Mouse (Mus musculus) lung, adult 2 months (tissue): ENCODE results near the gene Trappc2l. TPM values are rescaled to one million over a fixed set of nuclear protein-coding genes. Genes with fewer than 3 reads are reported as not detected.
A peak's percentile ranks its signal among the peaks of the same experiment; 100 is the strongest.

Experiments
- DNase-seq: peaks from one replicate; pipeline ENCODE4 v3.0.0; 2022
- H3K4me1 ChIP-seq: fragments of 200-500 bp; 2 replicates; pipeline ENCODE4 v1.6.1; 2011; ENCODE audit warnings: low read length; ENCODE audit not compliant: control insufficient read depth, insufficient read depth
- H3K4me3 ChIP-seq: fragments of 200-500 bp; replicated peaks from 2 replicates; pipeline ENCODE3; 2011; ENCODE audit warnings: low read depth, mild to moderate bottlenecking, control low read depth, low read length; ENCODE audit errors: extremely low read depth
- CTCF ChIP-seq: fragments of 200-500 bp; IDR thresholded peaks from 2 replicates; pipeline ENCODE4 v1.5.1; 2011; ENCODE audit warnings: mild to moderate bottlenecking, low read length, control low read depth; ENCODE audit not compliant: insufficient read depth
- POLR2A ChIP-seq: fragments of 200-500 bp; IDR thresholded peaks from 2 replicates; pipeline ENCODE4 v1.6.1; 2011; ENCODE audit warnings: low read depth, mild to moderate bottlenecking, control low read depth, low read length, borderline replicate concordance; ENCODE audit errors: extremely low read depth
- WGBS: fragments of 180-500 bp; shearing (Covaris S2); methylation state at CpG from one replicate; pipeline ENCODE4 v1.1.7; 2018; 5-methylcytosine and 5-hydroxymethylcytosine counted together
- polyA plus RNA-seq: library from polyadenylated mRNA; depleted of rRNA; stranded (reverse); fragments of >200 nt; gene quantifications from 2 replicates; pipeline ENCODE4 v1.2.3, GENCODE M21; 2012

Trappc2l gene
- polyA plus RNA-seq, 1 experiment = 162 TPM

- Histone ChIP-seq H3K4me1 (no peaks in the 10 kb centered on the region), H3K4me3 (no peak overlapping the region)
- WGBS = 91% methylated on average over 9 of the region's 9 CpGs
- DNase-seq = no peak
- TF ChIP-seq CTCF = no peak
- TF ChIP-seq POLR2A = no peak
Observed at GRCm38 (mm10) chr8:122600666-122601065, 10.8 kb upstream of the Trappc2l start.

DNA sequence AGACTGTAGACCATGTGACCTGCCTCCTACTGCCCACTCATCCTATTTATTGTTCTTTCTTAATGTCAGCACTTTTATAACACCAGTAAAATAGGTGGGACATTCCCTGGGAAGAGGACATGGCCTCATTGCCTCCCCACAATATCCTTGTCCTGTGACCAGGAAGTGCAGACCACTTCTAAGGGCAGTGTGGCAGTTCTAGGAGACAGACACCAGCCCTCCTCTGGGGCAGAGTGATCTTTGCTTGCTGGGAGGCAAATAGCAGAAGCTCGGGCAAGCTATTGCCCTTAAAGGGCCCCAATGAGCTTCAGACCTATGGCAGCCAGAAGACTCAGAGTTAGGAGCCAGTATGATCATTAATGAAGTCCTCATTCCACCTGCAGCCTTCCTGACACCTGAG, 6.8 kb upstream of the Trappc2l start:
- TF ChIP-seq CTCF (no peak), POLR2A (no peak)
- WGBS = 47% methylated on average over 1 of the region's 1 CpGs
- no peak for DNase-seq
- no peaks in the 10 kb centered on the region for H3K4me1 ChIP-seq
- H3K4me3 ChIP-seq = no peak overlapping the region

DNA sequence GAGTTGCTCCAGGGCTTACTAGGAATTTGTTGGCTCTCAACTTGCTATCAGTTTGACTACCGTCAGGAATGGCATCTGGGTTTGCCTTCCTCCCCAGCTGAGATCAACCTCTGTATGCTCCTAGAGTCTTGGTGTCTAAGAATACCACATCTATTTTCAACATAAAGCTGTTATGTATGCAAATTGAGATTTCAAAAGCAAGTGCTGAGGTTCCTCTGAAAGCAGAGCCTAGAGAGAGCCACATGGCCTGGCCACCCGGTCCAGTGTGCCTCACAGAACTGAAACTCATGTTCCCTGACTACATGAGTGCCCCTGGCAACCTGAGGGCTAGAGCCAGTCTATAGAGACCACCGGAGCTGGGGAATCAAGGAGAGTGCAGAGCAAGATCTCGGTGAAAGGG, 6.1 kb upstream of the Trappc2l start:
- DNase-seq = no peak
- TF ChIP-seq POLR2A (no peak), CTCF (no peak)
- Histone ChIP-seq H3K4me3 (no peak overlapping the region), H3K4me1 (no peaks in the 10 kb centered on the region)
- 75% methylated on average over 4 of the region's 4 CpGs for WGBS

- TF ChIP-seq POLR2A (no peak), CTCF (no peak)
- 84% methylated on average over 11 of the region's 12 CpGs for WGBS
- no peak overlapping the region for H3K4me3 ChIP-seq
- no peak for DNase-seq
- H3K4me1 ChIP-seq = peaks cover 5% of the 10 kb centered on the region; the same call in 1 of the 2 replicates
Observed at GRCm38 (mm10) chr8:122606810-122607209, 4.6 kb upstream of the Trappc2l start.

DNA sequence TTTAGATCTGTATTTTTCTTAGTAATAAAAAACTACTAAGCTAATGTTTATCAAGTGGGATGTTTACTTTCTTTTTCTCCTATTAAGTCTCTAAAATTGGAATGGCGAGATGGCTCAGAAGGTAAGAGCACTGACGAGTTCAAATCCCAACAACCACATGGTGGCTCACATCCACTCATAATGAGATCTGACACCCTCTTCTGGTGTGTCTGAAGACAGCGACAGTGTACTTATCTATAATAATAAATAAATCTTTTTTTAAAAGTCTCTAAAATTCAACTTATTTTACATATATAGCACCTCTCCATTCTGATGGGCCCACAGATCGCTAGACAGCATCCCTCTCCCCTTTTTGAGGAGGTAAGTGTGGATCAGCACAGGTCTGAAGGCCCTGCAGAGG, 1.2 kb upstream of the Trappc2l start:
- TF ChIP-seq POLR2A = no peak
- no peak for TF ChIP-seq CTCF
- DNase-seq = no peak
- Histone ChIP-seq H3K4me3 (no peak overlapping the region), H3K4me1 (peaks cover 12% of the 10 kb centered on the region)
- 60% methylated on average over 4 of the region's 4 CpGs for WGBS

DNA sequence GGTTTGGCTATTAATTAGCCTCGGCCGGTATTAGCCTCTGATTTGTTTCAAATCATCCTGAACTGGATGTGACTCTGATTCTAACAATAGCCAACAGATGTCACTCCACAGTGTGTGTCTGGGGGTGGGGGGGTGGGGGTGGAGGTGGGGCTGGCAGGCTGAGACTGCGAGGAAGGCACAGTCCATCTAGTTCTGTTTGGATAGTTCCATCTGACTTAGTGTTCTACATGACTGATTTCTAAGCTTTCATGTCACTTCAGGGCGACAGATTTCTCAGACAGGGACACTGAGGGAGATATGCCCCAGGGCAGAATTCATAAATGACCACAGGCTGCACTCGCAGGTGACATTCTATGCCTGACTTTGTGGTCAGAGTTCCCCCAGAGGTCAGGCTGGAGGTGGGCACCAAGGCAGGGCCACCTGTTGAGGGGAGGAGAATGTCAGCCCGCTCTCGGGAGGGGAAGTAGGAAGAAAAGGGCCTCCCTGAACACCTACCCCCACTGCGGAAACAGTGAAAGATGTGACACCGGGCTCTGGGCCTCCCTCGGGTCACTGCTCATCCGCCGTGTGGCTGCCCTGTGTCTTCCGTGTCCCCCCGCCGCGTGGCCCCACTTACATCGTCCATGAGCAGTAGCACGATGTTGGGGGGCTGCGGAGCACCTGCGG, 695 bp upstream of the Trappc2l start:
- 3% methylated on average over 20 of the region's 20 CpGs for WGBS
- DNase-seq = peak; percentile 21
- peak overlapping the region; percentile 89 for H3K4me3 ChIP-seq
- peaks cover 12% of the 10 kb centered on the region for H3K4me1 ChIP-seq
- no peak for TF ChIP-seq POLR2A
- TF ChIP-seq CTCF = no peak

DNA sequence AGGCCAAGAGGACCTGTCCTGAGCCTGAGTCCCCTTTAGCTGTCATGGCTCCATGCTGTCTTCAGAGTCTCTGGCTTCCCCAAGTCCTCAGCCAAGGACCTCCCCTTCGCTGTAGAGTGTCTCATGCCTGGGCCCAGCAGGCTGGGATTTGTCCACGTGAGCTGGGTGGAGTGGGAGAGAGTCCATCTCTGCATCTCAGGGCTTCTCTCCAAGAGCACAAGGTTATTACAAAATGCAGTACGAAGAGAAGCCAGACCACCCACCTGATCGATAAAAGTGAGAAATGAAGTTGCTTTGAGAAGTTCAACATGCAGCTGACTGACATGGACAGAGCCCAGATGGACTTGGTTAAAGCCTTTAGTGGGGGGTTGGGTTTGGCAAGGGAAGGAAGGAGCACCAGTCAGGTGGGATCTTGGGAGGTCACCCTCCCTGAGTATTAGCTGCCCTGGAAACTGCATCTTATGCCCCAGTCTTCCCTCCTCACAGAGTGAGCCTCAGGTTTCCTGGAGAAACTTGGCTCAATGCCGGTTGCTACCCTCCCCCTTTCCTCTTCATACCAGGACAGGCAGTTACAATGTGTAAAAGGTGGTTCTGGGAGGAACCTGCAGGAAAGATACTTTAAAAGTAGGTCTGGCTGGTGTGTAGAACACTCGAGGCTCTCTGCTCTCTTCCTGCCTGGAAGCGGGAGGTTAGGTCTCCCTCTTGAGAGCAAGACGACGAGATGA, 4.9 kb downstream of the Trappc2l start:
- Histone ChIP-seq H3K4me3 (no peak overlapping the region), H3K4me1 (peaks cover 11% of the 10 kb centered on the region)
- TF ChIP-seq CTCF (no peak), POLR2A (no peak)
- no peak for DNase-seq
- 48% methylated on average over 9 of the region's 9 CpGs for WGBS

GRCm38 (mm10) chr8:122617947-122618546, 6.6 kb downstream of the Trappc2l start:
- Histone ChIP-seq H3K4me3 (no peak overlapping the region), H3K4me1 (peaks cover 4% of the 10 kb centered on the region; the same call in 1 of the 2 replicates)
- WGBS = 36% methylated on average over 5 of the region's 7 CpGs
- DNase-seq = peak; percentile 84
- TF ChIP-seq POLR2A = no peak
- peak; percentile 75 for TF ChIP-seq CTCF

DNA sequence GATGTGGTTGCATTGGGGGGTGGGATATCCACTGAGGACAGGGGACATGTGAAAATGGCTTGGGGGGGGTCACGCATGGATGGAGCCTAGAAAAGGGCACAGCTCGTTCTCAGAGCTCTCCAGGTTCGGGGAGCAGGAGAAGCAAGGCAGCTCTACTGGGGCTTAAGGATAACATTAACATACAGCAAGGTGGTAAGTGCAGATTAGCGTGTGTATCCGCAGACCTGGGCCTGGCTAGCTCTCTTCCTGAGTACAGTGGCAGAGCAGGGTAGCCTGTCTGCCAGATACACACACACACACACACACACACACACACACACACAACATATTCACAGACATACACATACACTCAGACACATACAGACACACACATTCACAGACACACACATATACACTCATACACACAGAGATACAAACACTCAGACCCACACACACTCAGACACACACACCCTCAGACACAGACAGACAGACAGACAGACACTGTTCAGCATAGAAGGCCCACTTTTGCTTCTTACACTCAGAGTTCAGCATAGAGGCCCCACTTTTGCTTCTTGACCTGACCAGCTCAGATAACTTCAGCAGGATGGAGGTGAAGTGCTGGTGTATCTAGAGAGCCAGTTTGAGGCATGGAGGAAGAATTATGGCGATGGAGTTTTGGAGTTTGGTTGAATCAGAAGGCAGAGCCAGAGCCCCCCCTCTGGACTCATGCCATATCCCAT, 7.4 kb downstream of the Trappc2l start:
- WGBS = 89% methylated on average over 6 of the region's 6 CpGs
- TF ChIP-seq POLR2A (no peak), CTCF (no peak)
- no peak for DNase-seq
- Histone ChIP-seq H3K4me3 (no peak overlapping the region), H3K4me1 (peaks cover 4% of the 10 kb centered on the region; the same call in 1 of the 2 replicates)
